Mouse (Mus musculus) yolk sac, embryonic 10.5 days (tissue): ENCODE results near the gene Dxo.

ENCODE experiments used
- DNase-seq: peaks from one replicate; pipeline ENCODE4 v3.0.0-alpha.2; 2017; ENCODE audit warnings: low spot score

The Dxo gene

DNA sequence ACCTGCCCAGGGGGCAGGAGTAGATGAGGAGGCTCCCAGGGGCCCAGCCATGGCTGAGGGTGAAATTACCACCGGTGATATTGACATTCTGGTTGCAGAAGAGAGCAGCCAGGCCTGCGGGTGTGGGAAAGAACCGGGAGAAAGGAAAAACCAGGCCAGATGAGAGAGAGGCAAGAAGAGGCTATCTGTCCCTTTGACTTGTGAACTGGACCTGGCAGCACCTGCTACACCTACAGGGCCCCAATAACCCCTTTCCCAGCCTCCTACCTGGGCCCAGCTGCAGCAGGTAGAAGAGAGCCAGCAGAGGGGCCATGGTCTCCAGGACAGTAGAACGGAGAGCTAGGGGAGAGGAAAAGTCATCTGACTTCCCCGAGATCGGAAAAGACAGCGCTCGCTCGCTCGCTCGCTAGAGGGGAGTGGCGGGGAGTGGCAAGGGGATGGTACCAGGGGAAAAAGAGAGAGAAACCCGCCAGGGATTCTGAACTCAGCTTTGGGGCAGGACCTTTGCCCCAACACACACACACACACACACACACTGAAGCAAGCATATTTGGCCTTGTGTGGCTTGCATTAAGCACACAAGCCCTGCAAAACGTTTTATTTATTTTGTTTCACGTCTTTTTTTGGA is 45.0 kb downstream of the Dxo start, which contains the start of gene Gm20547:
Gene Gm20547, minus strand, starts transcription at position 360 of the 628 bp plus-strand sequence.
- peak; percentile 58 for DNase-seq

- no peak for DNase-seq
Observed at GRCm38 (mm10) chr17:34883332-34883731, 46.5 kb downstream of the Dxo start.

DNA sequence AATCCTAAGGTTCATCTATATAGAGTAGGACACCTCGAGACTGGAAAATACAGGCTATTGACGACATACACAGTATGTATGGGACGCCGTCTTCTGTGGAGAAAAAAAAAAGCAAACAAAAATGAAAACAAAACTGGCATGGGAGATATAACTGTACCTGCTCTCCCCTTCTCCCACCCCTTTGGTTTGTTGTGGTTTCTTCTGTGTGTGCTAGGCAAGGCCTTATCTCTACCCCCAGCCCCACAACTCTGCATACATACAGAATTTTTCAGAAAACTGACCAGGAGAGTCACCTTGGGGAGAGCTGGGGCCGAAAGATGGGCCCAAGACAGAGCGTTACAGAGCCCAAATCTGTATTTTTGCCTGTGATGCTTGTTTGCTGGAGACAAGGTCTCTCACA is 47.9 kb downstream of the Dxo start:
- no peak for DNase-seq

- DNase-seq = no peak
Observed at GRCm38 (mm10) chr17:34885615-34886014, 48.8 kb downstream of the Dxo start.

GRCm38 (mm10) chr17:34887942-34888341 is 51.1 kb downstream of the Dxo start:
- DNase-seq = no peak
